Comparison of ENCODE assay signal across 8 mouse cellular contexts in the genomic region with DNA sequence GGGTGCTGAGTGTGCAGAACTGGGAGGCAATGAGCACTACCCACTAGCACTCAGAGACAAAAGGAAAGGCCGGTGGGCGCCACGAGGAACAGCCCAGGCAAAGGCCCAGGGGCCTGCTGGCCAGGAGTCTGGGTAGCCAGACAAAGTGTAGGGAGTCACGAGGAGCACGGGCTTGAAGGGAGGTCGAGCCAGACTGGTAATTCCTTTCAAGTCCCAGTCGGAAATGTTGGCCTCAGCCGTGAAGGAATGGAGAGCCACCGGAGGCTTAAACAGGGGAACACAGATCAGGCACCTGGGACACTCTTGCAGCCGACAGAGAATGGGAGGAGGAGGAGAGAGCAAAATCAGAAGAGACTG. TPM values are rescaled to one million over a fixed set of nuclear protein-coding genes. Genes with fewer than 3 reads are reported as not detected.
DNase-seq lines count a peak whose midpoint lies in the region; ATAC-seq and TF ChIP-seq lines count a peak whose summit lies in the region.

No protein-coding gene starts in this region.

- H3K36me3 ChIP-seq in kidney, embryonic 15.5 days: peaks cover 16% of the 10 kb centered on the region
- H3K36me3 ChIP-seq in embryonic facial prominence, embryonic 11.5 days (replicated peaks; ENCODE audit: control insufficient read depth, insufficient read depth, low read depth, low read length): peaks cover 5% of the 10 kb centered on the region
- H3K36me3 ChIP-seq in forebrain, embryonic 16.5 days (ENCODE audit: control insufficient read depth, insufficient read depth): peaks cover 12% of the 10 kb centered on the region
- H3K36me3 ChIP-seq in limb, embryonic 14.5 days (ENCODE audit: control insufficient read depth, insufficient read depth, low read length): peaks cover 21% of the 10 kb centered on the region

- peak overlapping the region; percentile 97 for H3K27ac ChIP-seq in kidney, embryonic 15.5 days
- H3K27ac ChIP-seq in embryonic facial prominence, embryonic 11.5 days (replicated peaks; ENCODE audit: low read depth, low read length): peak overlapping the region; percentile 99
- H3K27ac ChIP-seq in forebrain, embryonic 16.5 days (ENCODE audit: low read length): peak overlapping the region; percentile 98
- peak overlapping the region; percentile 98 for H3K27ac ChIP-seq in limb, embryonic 14.5 days (replicated peaks; ENCODE audit: low read depth, low read length)

- WGBS in kidney, embryonic 15.5 days: 18% methylated on average over 10 of the region's 10 CpGs
- 4% methylated on average over 10 of the region's 10 CpGs for WGBS in embryonic facial prominence, embryonic 11.5 days
- 6% methylated on average over 10 of the region's 10 CpGs for WGBS in forebrain, embryonic 16.5 days
- 7% methylated on average over 10 of the region's 10 CpGs for WGBS in limb, embryonic 14.5 days

- no peaks in the 10 kb centered on the region for H3K27me3 ChIP-seq in kidney, embryonic 15.5 days
- no peaks in the 10 kb centered on the region for H3K27me3 ChIP-seq in embryonic facial prominence, embryonic 11.5 days (ENCODE audit: control insufficient read depth, insufficient read depth, low read length)
- no peaks in the 10 kb centered on the region for H3K27me3 ChIP-seq in forebrain, embryonic 16.5 days (replicated peaks; ENCODE audit: control insufficient read depth, insufficient read depth, low read length)
- H3K27me3 ChIP-seq in limb, embryonic 14.5 days (ENCODE audit: control insufficient read depth, insufficient read depth, low read length): no peaks in the 10 kb centered on the region

- DNase-seq in kidney, postnatal 25 days: no peak
- no peak for DNase-seq in embryonic facial prominence, embryonic 11.5 days (ENCODE audit: low spot score)
- no peak for DNase-seq in limb, embryonic 14.5 days (ENCODE audit: low spot score)
- no peak for DNase-seq in thymus, postnatal 4 days
- no peak for DNase-seq in urinary bladder, postnatal 14 days (ENCODE audit: low spot score)
- DNase-seq in retina, embryonic 14.5 days (ENCODE audit: low spot score): no peak

- H3K4me3 ChIP-seq in kidney, embryonic 15.5 days (replicated peaks): peak overlapping the region; percentile 40; the same call in 1 of the 2 replicates
- H3K4me3 ChIP-seq in embryonic facial prominence, embryonic 11.5 days (ENCODE audit: low read depth, low read length): 0 out of 2 replicates have a peak overlapping the region, but pooled peaks have one; percentile 7
- H3K4me3 ChIP-seq in forebrain, embryonic 16.5 days (replicated peaks; ENCODE audit: low read length): no peak overlapping the region
- peak overlapping the region; percentile 50 for H3K4me3 ChIP-seq in limb, embryonic 14.5 days (replicated peaks; ENCODE audit: low read length)

- H3K9me3 ChIP-seq in kidney, embryonic 15.5 days (replicated peaks): no peaks in the 10 kb centered on the region
- H3K9me3 ChIP-seq in embryonic facial prominence, embryonic 11.5 days (replicated peaks; ENCODE audit: control insufficient read depth, low read length): no peaks in the 10 kb centered on the region
- H3K9me3 ChIP-seq in forebrain, embryonic 16.5 days (ENCODE audit: control insufficient read depth, low read length): no peaks in the 10 kb centered on the region
- H3K9me3 ChIP-seq in limb, embryonic 14.5 days (ENCODE audit: control insufficient read depth, low read length): no peaks in the 10 kb centered on the region

- ATAC-seq in kidney, embryonic 15.5 days (replicated peaks; ENCODE audit: low FRiP score): no peak
- ATAC-seq in embryonic facial prominence, embryonic 11.5 days (replicated peaks; ENCODE audit: insufficient number of reproducible peaks, low FRiP score, low TSS enrichment, low read depth): no peak
- peak; percentile 12 for ATAC-seq in forebrain, embryonic 16.5 days
- ATAC-seq in limb, embryonic 14.5 days (ENCODE audit: low FRiP score, low read depth): no peak

- H3K4me1 ChIP-seq in kidney, embryonic 15.5 days: peaks cover 61% of the 10 kb centered on the region
- peaks cover 4% of the 10 kb centered on the region; the same call in 1 of the 2 replicates for H3K4me1 ChIP-seq in embryonic facial prominence, embryonic 11.5 days (ENCODE audit: control insufficient read depth, insufficient read depth, low read length)
- H3K4me1 ChIP-seq in forebrain, embryonic 16.5 days (replicated peaks; ENCODE audit: control insufficient read depth, insufficient read depth, low read length): peaks cover 54% of the 10 kb centered on the region
- peaks cover 47% of the 10 kb centered on the region for H3K4me1 ChIP-seq in limb, embryonic 14.5 days (ENCODE audit: control insufficient read depth, insufficient read depth, low read length)

- peak overlapping the region; percentile 58 for H3K4me2 ChIP-seq in kidney, embryonic 15.5 days
- peak overlapping the region; percentile 52 for H3K4me2 ChIP-seq in embryonic facial prominence, embryonic 11.5 days (ENCODE audit: low read depth, low read length)
- H3K4me2 ChIP-seq in forebrain, embryonic 16.5 days (ENCODE audit: low read length): peak overlapping the region; percentile 38
- H3K4me2 ChIP-seq in limb, embryonic 14.5 days (replicated peaks; ENCODE audit: low read depth, low read length, severe bottlenecking): peak overlapping the region; percentile 86

- 0 out of 2 replicates have a peak, but pooled peaks have one; percentile 19 for TF ChIP-seq POLR2A in limb, embryonic 14.5 days (IDR thresholded peaks at IDR 0.05; ENCODE audit: borderline replicate concordance, extremely low read depth, insufficient read depth, insufficient read length)

- no peak overlapping the region for H3K9ac ChIP-seq in kidney, embryonic 15.5 days
- peak overlapping the region; percentile 61 for H3K9ac ChIP-seq in embryonic facial prominence, embryonic 11.5 days (replicated peaks; ENCODE audit: low read length)
- H3K9ac ChIP-seq in forebrain, embryonic 16.5 days (replicated peaks; ENCODE audit: low read depth, low read length): peak overlapping the region; percentile 48
- peak overlapping the region; percentile 66 for H3K9ac ChIP-seq in limb, embryonic 14.5 days (ENCODE audit: low read depth, low read length, severe bottlenecking)

RNA-seq across cellular contexts. Expression of gene Mfap4, which starts 1.0 kb away (rescaled TPM):
- polyA plus RNA-seq in kidney, embryonic 15.5 days (2015; fragmentation: Nextera tagmentation; extraction: Ambion mirVana): 141 and 161 TPM in 2 replicates
- polyA plus RNA-seq in embryonic facial prominence, embryonic 11.5 days (2014; fragmentation: Nextera tagmentation; extraction: Ambion mirVana): 234 and 251 TPM in 2 replicates
- polyA plus RNA-seq in forebrain, embryonic 16.5 days (2015; fragmentation: Nextera tagmentation; extraction: Ambion mirVana): 47.4 and 55.0 TPM in 2 replicates
- polyA plus RNA-seq in limb, embryonic 14.5 days (2012; rRNA removed): 749 and 913 TPM in 2 replicates
- polyA plus RNA-seq in limb, embryonic 14.5 days (2014; fragmentation: Nextera tagmentation; extraction: Ambion mirVana): 474 and 516 TPM in 2 replicates

RNA-seq across cellular contexts. Expression of gene Mapk7, which starts 10.0 kb away (rescaled TPM):
- 54.1 and 63.6 TPM in 2 replicates for polyA plus RNA-seq in kidney, embryonic 15.5 days (2015; fragmentation: Nextera tagmentation; extraction: Ambion mirVana)
- polyA plus RNA-seq in embryonic facial prominence, embryonic 11.5 days (2014; fragmentation: Nextera tagmentation; extraction: Ambion mirVana): 52.3 and 57.7 TPM in 2 replicates
- 111 and 118 TPM in 2 replicates for polyA plus RNA-seq in forebrain, embryonic 16.5 days (2015; fragmentation: Nextera tagmentation; extraction: Ambion mirVana)
- 98.7 and 133 TPM in 2 replicates for polyA plus RNA-seq in limb, embryonic 14.5 days (2012; rRNA removed)
- 55.9 and 68.9 TPM in 2 replicates for polyA plus RNA-seq in limb, embryonic 14.5 days (2014; fragmentation: Nextera tagmentation; extraction: Ambion mirVana)

RNA-seq across cellular contexts. Expression of gene B9d1, which starts 20.7 kb away (rescaled TPM):
- 42.6 and 45.2 TPM in 2 replicates for polyA plus RNA-seq in kidney, embryonic 15.5 days (2015; fragmentation: Nextera tagmentation; extraction: Ambion mirVana)
- polyA plus RNA-seq in embryonic facial prominence, embryonic 11.5 days (2014; fragmentation: Nextera tagmentation; extraction: Ambion mirVana): 32.1 and 37.0 TPM in 2 replicates
- polyA plus RNA-seq in forebrain, embryonic 16.5 days (2015; fragmentation: Nextera tagmentation; extraction: Ambion mirVana): 32.6 and 36.1 TPM in 2 replicates
- 37.2 and 41.7 TPM in 2 replicates for polyA plus RNA-seq in limb, embryonic 14.5 days (2012; rRNA removed)
- 28.2 and 35.5 TPM in 2 replicates for polyA plus RNA-seq in limb, embryonic 14.5 days (2014; fragmentation: Nextera tagmentation; extraction: Ambion mirVana)

RNA-seq across cellular contexts. Expression of gene Rnf112, which starts 30.3 kb away (rescaled TPM):
- 0.30 and 1.1 TPM in 2 replicates for polyA plus RNA-seq in kidney, embryonic 15.5 days (2015; fragmentation: Nextera tagmentation; extraction: Ambion mirVana)
- 0.25 and 0.42 TPM in 2 replicates for polyA plus RNA-seq in embryonic facial prominence, embryonic 11.5 days (2014; fragmentation: Nextera tagmentation; extraction: Ambion mirVana)
- polyA plus RNA-seq in forebrain, embryonic 16.5 days (2015; fragmentation: Nextera tagmentation; extraction: Ambion mirVana): 22.6 and 35.7 TPM in 2 replicates
- polyA plus RNA-seq in limb, embryonic 14.5 days (2012; rRNA removed): 2.4 and 2.8 TPM in 2 replicates
- 0.21 and 0.26 TPM in 2 replicates for polyA plus RNA-seq in limb, embryonic 14.5 days (2014; fragmentation: Nextera tagmentation; extraction: Ambion mirVana)
